Mouse (Mus musculus): ENCODE results near the gene Fam193b.

DNA sequence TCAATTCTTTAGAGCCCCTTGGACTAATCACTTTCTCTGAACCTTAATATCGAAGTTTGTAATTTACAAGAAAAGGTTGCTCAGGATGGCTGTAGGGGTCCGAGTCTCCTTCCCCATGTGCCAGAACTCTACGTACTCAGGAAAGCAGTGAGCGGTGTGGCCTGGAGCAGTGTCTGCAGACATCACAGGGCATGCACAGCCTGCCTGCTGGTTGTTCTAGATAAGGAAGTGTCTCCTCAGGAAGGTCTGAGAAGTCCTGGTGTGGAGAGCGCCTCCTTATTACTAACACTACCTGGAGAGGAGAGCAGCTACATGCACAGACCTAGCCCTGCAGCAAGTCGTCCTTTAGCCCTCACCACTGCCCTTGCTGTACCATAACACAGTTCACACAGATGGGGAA is 26.1 kb downstream of the Fam193b start:
- TF ChIP-seq CTCF (IDR thresholded peaks at IDR 0.05; ENCODE audit: low read depth, low read length) (no peak), POLR2A (IDR thresholded peaks at IDR 0.05; ENCODE audit: borderline replicate concordance, low read depth, low read length) (no peak)
